Mouse (Mus musculus) limb, embryonic 15.5 days (tissue): ENCODE measurements around the gene Slc37a4. TPM values are rescaled to one million over a fixed set of nuclear protein-coding genes. Genes with fewer than 3 reads are reported as not detected.
"Not testable (repeated sequence)": the region's sequence is repeated elsewhere in the genome, so short reads cannot be mapped to it uniquely, and the experiment has no call there.

Experiments used
- ATAC-seq: fragments of 200-750 bp; cut with Nextera tagmentation; 2 replicates; pipeline ENCODE4 v1.8.0; 2017; ENCODE audit warnings: low read depth, moderate TSS enrichment; ENCODE audit not compliant: insufficient number of reproducible peaks, low FRiP score, low TSS enrichment
- H3K27ac ChIP-seq: fragments of 300-500 bp; sonication (generic); 2 replicates; pipeline ENCODE4 v1.5.1; 2015; ENCODE audit warnings: moderate library complexity, mild to moderate bottlenecking, inconsistent platforms
- H3K27me3 ChIP-seq: fragments of 300-500 bp; sonication (generic); 2 replicates; pipeline ENCODE4 v1.6.1; 2015; ENCODE audit warnings: inconsistent platforms
- H3K36me3 ChIP-seq: fragments of 300-500 bp; sonication (generic); 2 replicates; pipeline ENCODE4 v1.6.1; 2015; ENCODE audit warnings: inconsistent platforms
- H3K4me1 ChIP-seq: fragments of 300-500 bp; sonication (generic); 2 replicates; pipeline ENCODE4 v1.6.1; 2015; ENCODE audit warnings: inconsistent platforms
- H3K4me2 ChIP-seq: fragments of 300-500 bp; sonication (generic); 2 replicates; pipeline ENCODE4 v1.6.1; 2015; ENCODE audit warnings: mild to moderate bottlenecking, inconsistent platforms
- H3K4me3 ChIP-seq: fragments of 300-500 bp; sonication (generic); 2 replicates; pipeline ENCODE4 v1.5.1; 2015; ENCODE audit warnings: mild to moderate bottlenecking, inconsistent platforms
- H3K9ac ChIP-seq: fragments of 300-500 bp; sonication (generic); 2 replicates; pipeline ENCODE4 v1.6.1; 2015; ENCODE audit warnings: inconsistent platforms
- H3K9me3 ChIP-seq: fragments of 300-500 bp; sonication (generic); 2 replicates; pipeline ENCODE4 v1.6.1; 2016; ENCODE audit warnings: inconsistent platforms
- WGBS: fragments of 180-500 bp; shearing (Covaris S2); methylation state at CpG from one replicate; pipeline ENCODE4 v1.1.7; 2015; 5-methylcytosine and 5-hydroxymethylcytosine counted together
- polyA plus RNA-seq: library from polyadenylated mRNA; unstranded; fragments of >200 nt; fragmentation: Nextera tagmentation; extraction: Ambion mirVana; gene quantifications from 2 replicates; pipeline ENCODE4 v1.2.1, GENCODE M21; 2015

The Slc37a4 gene
- polyA plus RNA-seq, 1 experiment from 2014 or later = 16.2 TPM

GRCm38 (mm10) chr9:44417156-44417891 lies 20.7 kb downstream of the Slc37a4 start:
- Histone ChIP-seq H3K27ac (peak overlapping the region; percentile 70), H3K36me3 (peaks cover 26% of the 10 kb centered on the region), H3K4me3 (peak overlapping the region; percentile 84), H3K27me3 (no peaks in the 10 kb centered on the region), H3K4me2 (peak overlapping the region; percentile 88), H3K9ac (peak overlapping the region; percentile 80), H3K4me1 (peaks cover 13% of the 10 kb centered on the region), H3K9me3 (no peaks in the 10 kb centered on the region)
- ATAC-seq = peak; percentile 41; the same call in 1 of the 2 replicates
- 7% methylated on average over 26 of the region's 26 CpGs for WGBS

GRCm38 (mm10) chr9:44417892-44418363 lies 21.3 kb downstream of the Slc37a4 start:
- ATAC-seq = peak; percentile 84
- no peaks in the 10 kb centered on the region for H3K27me3 ChIP-seq
- WGBS = under 1% methylated on average over 38 of the region's 38 CpGs
- peaks cover 20% of the 10 kb centered on the region for H3K36me3 ChIP-seq
- H3K27ac ChIP-seq = peak overlapping the region; percentile 70
- H3K9ac ChIP-seq = peak overlapping the region; percentile 80
- peak overlapping the region; percentile 88 for H3K4me2 ChIP-seq
- H3K9me3 ChIP-seq = no peaks in the 10 kb centered on the region
- H3K4me1 ChIP-seq = peaks cover 13% of the 10 kb centered on the region
- H3K4me3 ChIP-seq = peak overlapping the region; percentile 84

- H3K27ac ChIP-seq = peak within 1 kb of the TSS; percentile 70
- 75% methylated on average over 14 of the region's 14 CpGs for WGBS
- H3K4me3 ChIP-seq = peak within 1 kb of the TSS; percentile 84
- no peaks in the 10 kb centered on the region for H3K9me3 ChIP-seq
- no peaks in the 10 kb centered on the region for H3K27me3 ChIP-seq
- peaks cover 13% of the 10 kb centered on the region for H3K4me1 ChIP-seq
- H3K36me3 ChIP-seq = peaks cover 13% of the 10 kb centered on the region
- H3K4me2 ChIP-seq = peak within 1 kb of the TSS; percentile 88
- no peak for ATAC-seq
- H3K9ac ChIP-seq = peak within 1 kb of the TSS; percentile 80
These were observed 22.1 kb downstream of the Slc37a4 start, which contains the start of gene Ccdc84 for GRCm38 (mm10) chr9:44418519-44419385. Gene Ccdc84 (minus strand): TSS chr9:44418569.

- H3K4me3 ChIP-seq, H3K36me3 ChIP-seq, H3K4me2 ChIP-seq, ATAC-seq, H3K27me3 ChIP-seq, H3K9me3 ChIP-seq, H3K9ac ChIP-seq, H3K27ac ChIP-seq: not testable (repeated sequence)
- peaks cover 13% of the 10 kb centered on the region for H3K4me1 ChIP-seq
- 96% methylated on average over 9 of the region's 9 CpGs for WGBS
These were observed 23.1 kb downstream of the Slc37a4 start for GRCm38 (mm10) chr9:44419730-44420129.

- H3K36me3 ChIP-seq = no peaks in the 10 kb centered on the region
- ATAC-seq = no peak
These were observed 23.7 kb downstream of the Slc37a4 start for GRCm38 (mm10) chr9:44420280-44420898.

GRCm38 (mm10) chr9:44423576-44423975 lies 26.9 kb downstream of the Slc37a4 start:
- Histone ChIP-seq H3K4me3 (no peak overlapping the region), H3K27me3 (no peaks in the 10 kb centered on the region), H3K9me3 (no peaks in the 10 kb centered on the region), H3K4me2 (no peak overlapping the region), H3K4me1 (peaks cover 1% of the 10 kb centered on the region; the same call in 1 of the 2 replicates), H3K36me3 (no peaks in the 10 kb centered on the region), H3K9ac (no peak overlapping the region), H3K27ac (no peak overlapping the region)
- 83% methylated on average over 4 of the region's 4 CpGs for WGBS
- no peak for ATAC-seq

More at GRCm38 (mm10) chr9:44420280-44420898, 23.7 kb downstream of the Slc37a4 start:
- 71% methylated on average over 5 of the region's 5 CpGs for WGBS
- Histone ChIP-seq H3K4me2 (no peak overlapping the region), H3K9me3 (no peaks in the 10 kb centered on the region), H3K9ac (no peak overlapping the region), H3K4me1 (peaks cover 13% of the 10 kb centered on the region), H3K27ac (no peak overlapping the region), H3K4me3 (no peak overlapping the region), H3K27me3 (no peaks in the 10 kb centered on the region)

- H3K4me3 ChIP-seq = no peak overlapping the region
- 52% methylated on average over 5 of the region's 5 CpGs for WGBS
- H3K4me2 ChIP-seq = no peak overlapping the region
- no peak for ATAC-seq
- H3K4me1 ChIP-seq = peaks cover 7% of the 10 kb centered on the region
- no peaks in the 10 kb centered on the region for H3K27me3 ChIP-seq
- H3K36me3 ChIP-seq = no peaks in the 10 kb centered on the region
- H3K9ac ChIP-seq = no peak overlapping the region
- no peaks in the 10 kb centered on the region for H3K9me3 ChIP-seq
- H3K27ac ChIP-seq = no peak overlapping the region
These were observed 36.0 kb downstream of the Slc37a4 start for GRCm38 (mm10) chr9:44432577-44433185.

- Histone ChIP-seq H3K9ac (no peak overlapping the region), H3K4me1 (peaks cover 7% of the 10 kb centered on the region), H3K27me3 (no peaks in the 10 kb centered on the region), H3K27ac (no peak overlapping the region), H3K4me3 (no peak overlapping the region), H3K4me2 (no peak overlapping the region), H3K9me3 (no peaks in the 10 kb centered on the region), H3K36me3 (no peaks in the 10 kb centered on the region)
- ATAC-seq = no peak
- 70% methylated on average over 6 of the region's 6 CpGs for WGBS
These were observed 39.1 kb downstream of the Slc37a4 start for GRCm38 (mm10) chr9:44435747-44436146.

GRCm38 (mm10) chr9:44440961-44441360 lies 44.3 kb downstream of the Slc37a4 start, which contains the start of gene Foxr1:
Gene Foxr1 (minus strand): TSS chr9:44441136.
- H3K36me3 ChIP-seq = no peaks in the 10 kb centered on the region
- no peaks in the 10 kb centered on the region for H3K27me3 ChIP-seq
- no peak for ATAC-seq
- WGBS = 75% methylated on average over 19 of the region's 19 CpGs
- no peak within 1 kb of the TSS for H3K27ac ChIP-seq
- H3K4me3 ChIP-seq = no peak within 1 kb of the TSS
- H3K4me2 ChIP-seq = no peak within 1 kb of the TSS
- H3K9me3 ChIP-seq = no peaks in the 10 kb centered on the region
- no peaks in the 10 kb centered on the region for H3K4me1 ChIP-seq
- no peak within 1 kb of the TSS for H3K9ac ChIP-seq

- not testable (repeated sequence) for H3K9me3 ChIP-seq, H3K4me1 ChIP-seq, H3K9ac ChIP-seq, H3K27ac ChIP-seq, H3K4me2 ChIP-seq, H3K36me3 ChIP-seq, ATAC-seq, H3K27me3 ChIP-seq, H3K4me3 ChIP-seq
- WGBS = 85% methylated on average over 7 of the region's 7 CpGs
These were observed 47.9 kb downstream of the Slc37a4 start for GRCm38 (mm10) chr9:44444402-44445025.

GRCm38 (mm10) chr9:44450387-44450786 lies 53.7 kb downstream of the Slc37a4 start:
- Histone ChIP-seq H3K4me1 (peaks cover 11% of the 10 kb centered on the region), H3K9me3 (no peaks in the 10 kb centered on the region), H3K36me3 (no peaks in the 10 kb centered on the region), H3K27me3 (peaks cover 18% of the 10 kb centered on the region), H3K9ac (no peak overlapping the region), H3K4me2 (no peak overlapping the region), H3K27ac (no peak overlapping the region), H3K4me3 (no peak overlapping the region)
- no peak for ATAC-seq
